Mouse (Mus musculus) effector memory CD4-positive, alpha-beta T cell, adult 5 months (primary cell): ENCODE measurements around the gene Slc35b3. TPM values are rescaled to one million over a fixed set of nuclear protein-coding genes. Genes with fewer than 3 reads are reported as not detected.

ENCODE experiments used
- polyA plus RNA-seq: library from polyadenylated mRNA; unstranded; fragments of 100-300 nt; shearing (Covaris generic); gene quantifications from one replicate; pipeline ENCODE4 v1.2.1, GENCODE M21; 2017

The Slc35b3 gene
- polyA plus RNA-seq = 84.3 TPM

GRCm38 (mm10) chr13:38960063-38961050, at the start of gene Slc35b3:
Gene Slc35b3, minus strand, starts transcription at chr13:38960875.

